Mouse (Mus musculus) E14TG2a.4 (cell line): ENCODE measurements around the gene Zfp72.

Source experiments
- CTCF ChIP-seq: conservative IDR thresholded peaks from 2 replicates; pipeline ENCODE4 v1.5.1; 2014; ENCODE audit warnings: low read length
- NANOG ChIP-seq: IDR thresholded peaks from 2 replicates; pipeline ENCODE4 v1.6.1; 2014; ENCODE audit warnings: borderline replicate concordance, low read length, mixed read lengths
- POU5F1 ChIP-seq: IDR thresholded peaks from 2 replicates; pipeline ENCODE4 v1.6.1; 2014; ENCODE audit warnings: low read length, borderline replicate concordance

DNA sequence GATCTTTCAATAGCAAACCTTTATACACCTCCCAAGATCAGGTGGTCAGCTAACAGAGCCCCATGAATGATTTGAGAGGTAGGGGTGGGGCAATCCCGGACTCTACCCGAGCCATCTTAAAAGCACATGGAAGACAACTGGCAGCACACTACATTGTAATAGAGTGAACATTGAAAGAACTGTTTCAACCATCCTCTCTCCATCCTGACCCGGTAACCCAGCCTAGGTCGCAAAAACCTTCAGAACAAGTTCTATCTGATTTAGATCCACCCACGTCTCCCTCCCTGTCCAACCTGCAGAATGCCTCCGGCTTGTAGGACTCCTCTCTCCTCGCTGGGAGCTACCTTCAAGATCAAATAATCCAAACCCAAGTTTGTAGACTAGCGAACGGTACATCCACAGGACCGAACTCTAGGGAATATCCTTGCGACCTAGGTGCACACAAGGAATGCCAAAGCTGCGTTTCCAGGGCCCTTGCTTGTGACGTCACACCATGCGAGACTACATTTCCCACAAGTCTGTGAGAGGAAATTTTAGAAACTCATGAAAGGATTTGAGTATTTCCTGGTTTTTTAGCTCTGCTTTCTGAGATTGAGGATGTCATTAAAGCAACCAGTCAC lies at the start of gene Zfp72:
- no peak for TF ChIP-seq CTCF
- TF ChIP-seq POU5F1 = no peak
- TF ChIP-seq NANOG = no peak
